Mouse (Mus musculus): Measurements from ENCODE around the gene Arhgap45. TPM values are rescaled to one million over a fixed set of nuclear protein-coding genes. Genes with fewer than 3 reads are reported as not detected.

Arhgap45 gene
- polyA plus RNA-seq, 1 experiment, result 36.8 TPM

DNA sequence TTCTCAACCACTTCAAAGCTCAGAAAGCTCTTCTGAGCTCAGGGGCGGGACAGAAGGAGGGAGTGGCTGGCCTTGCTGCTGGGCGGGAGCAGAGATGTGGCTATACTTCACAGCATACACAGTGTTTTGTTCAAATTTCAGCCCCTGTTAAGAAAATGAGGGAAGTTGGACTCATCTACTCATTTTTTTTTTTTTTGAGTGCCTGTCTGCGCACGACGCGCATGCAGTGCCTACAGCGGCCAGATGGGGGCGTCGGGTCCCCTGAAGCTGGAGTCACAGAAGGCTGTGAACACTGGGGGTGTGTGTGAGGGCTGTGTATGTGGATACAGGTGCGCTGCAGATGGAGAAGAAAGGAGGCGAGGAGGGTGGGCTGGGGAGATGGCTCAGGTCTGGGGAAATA, 29.5 kb upstream of the Arhgap45 start:
- H3K4me1 ChIP-seq (ENCODE audit: control insufficient read depth, insufficient read depth, insufficient read length, low read length), result peaks cover 27% of the 10 kb centered on the region
- peak overlapping the region; percentile 91 for H3K27ac ChIP-seq (ENCODE audit: insufficient read depth, low read depth, low read length)
- no peaks in the 10 kb centered on the region for H3K36me3 ChIP-seq (ENCODE audit: control insufficient read depth, insufficient read depth, low read length)
- WGBS, result 0% methylated on average over 11 of the region's 11 CpGs
- 0 out of 2 replicates have a peak overlapping the region, but pooled peaks have one; percentile 4 for H3K4me3 ChIP-seq (ENCODE audit: low read depth, low read length)
- H3K27me3 ChIP-seq (ENCODE audit: control insufficient read depth, insufficient read depth, low read length), result no peaks in the 10 kb centered on the region
- no peak for TF ChIP-seq POLR2A (IDR thresholded peaks at IDR 0.05; ENCODE audit: low read depth, low read length)
- TF ChIP-seq CTCF (IDR thresholded peaks at IDR 0.05; ENCODE audit: extremely low read depth, insufficient read length, insufficient replicate concordance, low read depth, low read length), result peak; percentile 91

DNA sequence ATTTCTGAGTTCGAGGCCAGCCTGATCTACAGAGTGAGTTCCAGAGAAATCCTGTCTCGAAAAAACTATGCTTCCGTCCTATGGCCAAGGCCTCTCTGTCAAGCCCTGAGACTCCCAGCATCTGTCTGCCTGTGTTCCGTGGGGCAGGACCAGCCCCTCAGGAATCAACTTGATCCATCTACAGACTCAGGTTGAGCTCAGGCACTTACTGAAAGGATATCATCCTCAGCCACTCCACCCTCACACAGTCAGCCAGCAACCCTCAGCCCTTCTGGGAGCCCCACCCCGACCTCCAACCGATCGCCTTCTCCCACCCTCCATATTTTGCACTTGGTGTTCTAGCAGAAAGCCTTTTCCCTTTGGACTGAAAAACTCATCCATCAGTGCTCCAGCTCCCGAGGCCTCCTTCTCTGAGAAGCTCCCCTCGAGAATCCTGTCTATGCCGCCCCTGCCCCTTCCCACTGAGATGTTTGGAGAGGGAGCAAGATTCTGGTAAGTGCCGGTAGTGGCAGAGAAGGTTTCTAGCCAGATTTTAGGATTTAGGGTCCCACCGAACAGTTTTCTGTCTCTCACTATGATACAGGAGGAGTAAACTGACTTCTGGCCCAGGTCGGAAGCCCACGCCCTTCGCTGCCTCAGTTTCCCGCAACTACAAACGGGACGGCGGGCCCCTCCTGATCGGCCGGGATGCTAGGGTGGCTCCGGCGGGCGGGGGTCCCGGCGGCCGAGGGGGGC, 28.5 kb upstream of the Arhgap45 start:
- Histone ChIP-seq H3K4me1 (ENCODE audit: control insufficient read depth, insufficient read depth, insufficient read length, low read length) (peaks cover 20% of the 10 kb centered on the region), H3K27me3 (ENCODE audit: control insufficient read depth, insufficient read depth, low read length) (no peaks in the 10 kb centered on the region), H3K36me3 (ENCODE audit: control insufficient read depth, insufficient read depth, low read length) (peaks cover 3% of the 10 kb centered on the region; the same call in 1 of the 2 replicates), H3K4me3 (ENCODE audit: low read depth, low read length) (peak overlapping the region; percentile 81), H3K27ac (ENCODE audit: insufficient read depth, low read depth, low read length) (peak overlapping the region; percentile 75)
- 23% methylated on average over 27 of the region's 27 CpGs for WGBS
- no peak for TF ChIP-seq POLR2A (IDR thresholded peaks at IDR 0.05; ENCODE audit: low read depth, low read length)
- no peak for TF ChIP-seq CTCF (IDR thresholded peaks at IDR 0.05; ENCODE audit: extremely low read depth, insufficient read length, insufficient replicate concordance, low read depth, low read length)

DNA sequence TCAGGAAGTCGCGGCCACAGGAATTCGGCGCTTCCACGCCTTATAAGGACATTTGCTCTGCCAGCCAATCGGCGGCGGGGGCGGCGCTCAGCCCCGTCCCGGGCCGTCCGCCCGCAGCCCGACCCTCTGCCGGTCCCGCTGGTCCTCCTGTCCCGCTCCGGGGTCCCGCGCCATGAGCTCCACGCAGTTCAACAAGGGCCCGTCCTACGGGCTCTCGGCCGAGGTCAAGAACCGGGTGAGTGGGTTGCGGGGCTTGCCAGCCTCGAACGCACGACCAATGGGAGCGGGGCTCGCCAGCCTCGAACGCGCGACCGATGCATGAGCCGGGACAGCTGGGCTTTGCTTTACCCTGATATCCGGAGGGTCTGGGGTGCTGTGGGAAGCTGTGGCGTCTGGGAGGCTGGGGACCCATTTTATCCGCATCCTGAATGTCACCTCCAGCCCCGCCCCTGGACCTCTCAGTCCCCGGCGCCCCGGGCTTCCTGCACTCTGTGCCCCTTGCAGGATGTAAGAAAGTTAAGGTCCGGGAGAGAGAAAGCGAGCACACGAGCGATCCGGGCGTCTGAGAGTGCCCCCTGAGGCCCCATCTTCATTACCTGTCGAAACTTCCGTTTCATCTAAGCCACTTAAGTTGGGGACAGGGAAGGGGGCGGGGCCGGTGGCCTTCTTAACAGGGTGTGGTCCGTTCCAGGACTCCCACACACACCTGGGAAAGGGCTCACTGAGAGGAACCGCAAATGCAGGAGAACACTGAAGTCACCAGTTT, 27.8 kb upstream of the Arhgap45 start, which contains the start of gene Cnn2:
Gene Cnn2, plus strand, starts transcription at position 79 of the 766 bp plus-strand sequence.
- 1% methylated on average over 58 of the region's 59 CpGs for WGBS
- H3K4me3 ChIP-seq (ENCODE audit: low read depth, low read length), result peak within 1 kb of the TSS; percentile 81
- no peak for TF ChIP-seq CTCF (IDR thresholded peaks at IDR 0.05; ENCODE audit: extremely low read depth, insufficient read length, insufficient replicate concordance, low read depth, low read length)
- TF ChIP-seq POLR2A (IDR thresholded peaks at IDR 0.05; ENCODE audit: low read depth, low read length), result peak; percentile 16; the same call in 1 of the 2 replicates

DNA sequence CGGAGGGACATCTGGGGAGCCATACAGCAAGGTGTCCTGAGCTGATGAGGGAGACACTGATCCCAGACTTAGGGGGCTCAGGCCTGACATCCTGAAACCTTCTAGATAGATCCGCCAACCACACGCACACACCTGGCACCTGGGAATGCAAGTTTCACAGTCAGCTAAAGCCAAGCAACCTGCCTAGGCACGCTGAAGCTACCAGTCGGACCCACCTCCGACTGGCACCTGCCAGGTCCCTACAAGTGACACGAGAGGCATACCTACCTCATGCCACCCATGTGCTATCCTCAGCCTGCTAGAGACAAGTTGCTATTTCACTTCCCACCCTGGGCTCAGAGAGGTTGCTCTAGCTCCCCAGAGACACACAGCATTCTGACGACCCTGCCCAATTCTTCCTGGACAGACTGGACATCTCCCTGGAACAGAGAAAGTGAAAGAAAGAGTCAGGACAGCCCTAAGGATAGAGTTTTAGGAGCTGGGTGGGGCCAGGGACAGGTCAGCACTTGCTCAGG, 27.1 kb upstream of the Arhgap45 start:
- no peak for TF ChIP-seq POLR2A (IDR thresholded peaks at IDR 0.05; ENCODE audit: low read depth, low read length)
- TF ChIP-seq CTCF (IDR thresholded peaks at IDR 0.05; ENCODE audit: extremely low read depth, insufficient read length, insufficient replicate concordance, low read depth, low read length), result no peak
- Histone ChIP-seq H3K27ac (ENCODE audit: insufficient read depth, low read depth, low read length) (peak overlapping the region; percentile 1; the same call in 1 of the 2 replicates), H3K27me3 (ENCODE audit: control insufficient read depth, insufficient read depth, low read length) (no peaks in the 10 kb centered on the region), H3K36me3 (ENCODE audit: control insufficient read depth, insufficient read depth, low read length) (peaks cover 8% of the 10 kb centered on the region; the same call in 1 of the 2 replicates), H3K4me1 (ENCODE audit: control insufficient read depth, insufficient read depth, insufficient read length, low read length) (peaks cover 18% of the 10 kb centered on the region), H3K4me3 (ENCODE audit: low read depth, low read length) (peak overlapping the region; percentile 81)
- 16% methylated on average over 8 of the region's 8 CpGs for WGBS

More for the DNA sequence above, 27.8 kb upstream of the Arhgap45 start, which contains the start of gene Cnn2:
- H3K27me3 ChIP-seq (ENCODE audit: control insufficient read depth, insufficient read depth, low read length), result no peaks in the 10 kb centered on the region
- peak within 1 kb of the TSS; percentile 78 for H3K27ac ChIP-seq (ENCODE audit: insufficient read depth, low read depth, low read length)
- peaks cover 15% of the 10 kb centered on the region for H3K4me1 ChIP-seq (ENCODE audit: control insufficient read depth, insufficient read depth, insufficient read length, low read length)
- peaks cover 8% of the 10 kb centered on the region; the same call in 1 of the 2 replicates for H3K36me3 ChIP-seq (ENCODE audit: control insufficient read depth, insufficient read depth, low read length)

DNA sequence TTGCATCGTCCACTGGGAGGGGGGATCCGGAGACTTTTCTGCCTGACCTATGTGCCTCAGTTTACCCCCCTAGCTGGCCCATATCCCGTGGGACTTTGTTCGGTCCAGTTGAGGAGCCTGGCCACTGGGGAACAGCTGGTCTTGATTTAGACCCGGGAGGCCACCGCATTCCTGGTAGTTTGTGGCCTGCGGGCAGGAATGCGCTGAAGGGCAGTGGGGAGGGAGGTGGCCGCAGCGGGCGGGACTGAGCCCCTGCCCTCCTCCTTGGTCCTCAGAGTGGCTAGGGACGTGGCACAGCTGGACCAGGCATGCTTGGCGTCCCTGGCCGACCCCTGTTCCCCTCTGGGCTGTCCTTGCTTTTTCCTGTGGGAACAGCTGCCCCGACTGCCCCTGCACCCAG, 26.6 kb upstream of the Arhgap45 start:
- WGBS, result 52% methylated on average over 15 of the region's 15 CpGs
- TF ChIP-seq POLR2A (IDR thresholded peaks at IDR 0.05; ENCODE audit: low read depth, low read length) (no peak), CTCF (IDR thresholded peaks at IDR 0.05; ENCODE audit: extremely low read depth, insufficient read length, insufficient replicate concordance, low read depth, low read length) (no peak)
- Histone ChIP-seq H3K27me3 (ENCODE audit: control insufficient read depth, insufficient read depth, low read length) (no peaks in the 10 kb centered on the region), H3K4me1 (ENCODE audit: control insufficient read depth, insufficient read depth, insufficient read length, low read length) (peaks cover 22% of the 10 kb centered on the region), H3K27ac (ENCODE audit: insufficient read depth, low read depth, low read length) (no peak overlapping the region), H3K36me3 (ENCODE audit: control insufficient read depth, insufficient read depth, low read length) (peaks cover 8% of the 10 kb centered on the region; the same call in 1 of the 2 replicates), H3K4me3 (ENCODE audit: low read depth, low read length) (peak overlapping the region; percentile 81)

DNA sequence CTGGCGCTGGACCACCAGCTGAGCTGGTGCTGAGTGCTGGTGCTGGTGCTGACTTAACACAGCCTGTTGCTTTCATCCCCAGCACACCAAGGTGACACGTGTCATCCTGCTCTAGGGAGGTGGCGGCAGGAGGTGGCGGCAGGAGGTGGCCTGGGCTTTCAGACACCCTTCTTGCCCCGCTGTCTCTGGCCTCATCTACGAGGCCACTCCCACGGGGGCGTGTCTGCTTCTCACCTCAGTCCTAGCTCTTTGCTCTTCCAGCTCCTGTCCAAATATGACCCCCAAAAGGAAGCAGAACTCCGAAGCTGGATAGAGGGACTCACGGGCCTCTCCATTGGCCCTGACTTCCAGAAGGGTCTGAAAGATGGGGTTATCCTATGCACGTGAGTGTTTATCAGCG, 25.4 kb upstream of the Arhgap45 start:
- peaks cover 8% of the 10 kb centered on the region; the same call in 1 of the 2 replicates for H3K36me3 ChIP-seq (ENCODE audit: control insufficient read depth, insufficient read depth, low read length)
- TF ChIP-seq POLR2A (IDR thresholded peaks at IDR 0.05; ENCODE audit: low read depth, low read length) (no peak), CTCF (IDR thresholded peaks at IDR 0.05; ENCODE audit: extremely low read depth, insufficient read length, insufficient replicate concordance, low read depth, low read length) (no peak)
- peak overlapping the region; percentile 9 for H3K4me3 ChIP-seq (ENCODE audit: low read depth, low read length)
- 68% methylated on average over 12 of the region's 12 CpGs for WGBS
- no peak overlapping the region for H3K27ac ChIP-seq (ENCODE audit: insufficient read depth, low read depth, low read length)
- H3K4me1 ChIP-seq (ENCODE audit: control insufficient read depth, insufficient read depth, insufficient read length, low read length), result peaks cover 17% of the 10 kb centered on the region
- no peaks in the 10 kb centered on the region for H3K27me3 ChIP-seq (ENCODE audit: control insufficient read depth, insufficient read depth, low read length)

All from small intestine, adult 2 months (tissue).